Mouse (Mus musculus) cerebellum, adult 18-20 months (tissue): ENCODE measurements at regions not wholly inside any gene's neighbourhood (a gene's known extent, or its start where the extent isn't known, plus 50 kb on each side); places are given as distances from the start of the nearest gene placed in this dataset.

Source experiments
- DNase-seq, 2 experiments: peaks; one replicate each; pipeline ENCODE4 v3.0.0; 2021

DNA sequence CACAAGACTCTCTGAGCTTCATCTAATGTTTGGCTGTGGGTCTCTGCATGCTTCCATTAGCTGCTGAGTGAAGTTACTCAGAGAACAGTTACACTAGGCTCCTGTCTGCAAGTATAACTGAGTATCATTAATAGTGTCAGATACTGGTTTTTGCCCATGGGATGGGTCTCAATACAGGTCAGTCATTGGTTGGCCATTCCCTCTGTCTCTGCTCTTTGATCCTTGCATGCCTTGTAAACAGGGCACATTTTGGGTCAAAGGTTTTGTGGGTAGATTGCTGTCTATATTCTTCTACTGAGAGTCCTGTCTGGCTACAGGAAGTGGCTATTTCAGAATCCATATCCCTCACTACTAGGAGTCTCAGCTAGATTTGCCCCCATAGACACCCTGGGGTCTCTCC, 2864.7 kb upstream of the Lrrc6 start:
- no peak for DNase-seq

DNA sequence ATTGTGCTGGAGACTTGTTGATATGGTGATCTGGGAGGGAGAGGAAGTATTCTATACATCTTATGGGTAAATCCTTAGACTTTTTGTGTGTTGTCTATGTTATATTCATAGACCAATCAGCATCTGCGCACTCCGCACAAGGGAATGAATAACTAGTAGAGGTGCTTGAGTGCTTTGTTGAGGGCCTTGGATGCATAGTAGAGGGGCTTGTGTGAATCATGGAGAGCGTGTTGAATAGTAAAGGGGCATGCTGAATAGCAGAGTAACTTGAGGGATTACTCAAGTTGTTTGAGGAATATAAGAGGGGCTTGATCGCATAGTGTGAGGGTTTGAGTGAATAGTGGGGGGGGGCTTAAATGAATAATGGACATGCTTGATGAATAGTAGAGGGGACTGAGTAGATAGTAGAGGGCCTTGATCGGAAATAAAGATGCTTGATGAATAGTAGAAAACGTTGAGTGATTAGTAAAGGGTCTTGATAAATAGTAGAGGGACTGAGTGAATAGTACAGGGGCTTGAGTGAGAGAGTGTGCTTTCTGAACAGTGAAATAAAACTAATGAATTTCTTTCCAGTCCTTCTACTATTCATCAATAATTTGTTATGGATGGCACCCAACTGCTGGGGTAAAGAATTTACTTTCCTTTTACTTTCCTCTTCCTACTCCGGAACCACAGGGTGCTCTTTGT, 2849.5 kb upstream of the Lrrc6 start:
- DNase-seq = no peak

DNA sequence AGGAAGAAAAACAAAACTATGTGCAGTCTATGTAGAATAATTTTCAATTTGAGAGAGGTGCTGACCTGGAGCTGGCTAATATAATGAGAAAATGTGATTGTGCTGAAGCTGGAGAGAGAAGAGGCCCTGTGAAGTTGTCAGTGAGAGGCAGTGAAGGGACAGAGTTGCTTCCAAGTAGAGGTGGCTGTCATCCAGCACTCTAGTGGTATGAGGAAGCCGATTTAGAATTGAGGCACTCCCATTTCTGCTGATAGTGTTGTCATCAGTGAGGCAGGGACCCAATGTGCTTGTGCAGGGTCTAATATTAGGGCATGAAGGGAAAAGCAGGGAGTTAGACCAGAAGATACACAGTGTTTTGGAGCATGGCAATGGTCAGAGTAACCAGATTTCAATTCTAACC, 2845.4 kb upstream of the Lrrc6 start:
- DNase-seq = no peak

DNA sequence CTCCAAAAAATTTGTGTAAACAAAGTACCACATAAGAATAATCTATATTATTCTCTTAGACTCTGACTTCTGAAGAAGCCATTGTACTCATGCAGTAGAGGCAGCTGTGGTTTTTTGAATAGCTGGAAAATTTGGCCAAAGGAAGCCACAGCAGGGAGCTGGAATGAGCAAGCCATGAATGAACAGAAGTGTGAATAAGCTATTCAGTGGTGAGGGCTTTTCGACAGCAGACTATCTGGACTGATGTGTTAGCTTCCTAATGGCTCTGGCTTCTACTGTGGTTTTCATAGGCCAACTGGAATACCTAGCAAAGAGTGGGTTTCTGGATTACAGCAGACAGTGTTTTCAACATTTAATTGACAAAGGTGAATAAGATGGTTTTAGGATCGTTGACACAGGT, 2842.0 kb upstream of the Lrrc6 start:
- no peak for DNase-seq

DNA sequence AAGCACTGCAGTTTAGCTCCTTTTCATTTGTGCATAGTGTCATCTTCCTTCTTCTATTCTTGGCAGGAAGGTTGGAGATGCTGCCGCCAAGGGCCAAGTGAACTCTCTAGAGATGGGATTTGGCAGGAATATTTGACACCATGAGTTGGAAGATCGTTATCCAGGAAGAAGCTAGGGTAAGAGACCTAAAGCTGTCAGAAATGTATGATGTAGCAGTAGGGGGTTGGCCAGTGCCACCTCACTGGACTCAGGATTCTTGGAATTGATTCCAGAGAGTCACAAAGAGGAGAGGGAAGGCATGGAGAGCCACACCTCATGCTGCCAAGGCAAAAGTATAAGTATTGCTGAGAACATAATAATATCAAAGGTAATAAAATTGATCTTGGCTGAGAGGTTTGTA, 2835.8 kb upstream of the Lrrc6 start:
- no peak for DNase-seq

DNA sequence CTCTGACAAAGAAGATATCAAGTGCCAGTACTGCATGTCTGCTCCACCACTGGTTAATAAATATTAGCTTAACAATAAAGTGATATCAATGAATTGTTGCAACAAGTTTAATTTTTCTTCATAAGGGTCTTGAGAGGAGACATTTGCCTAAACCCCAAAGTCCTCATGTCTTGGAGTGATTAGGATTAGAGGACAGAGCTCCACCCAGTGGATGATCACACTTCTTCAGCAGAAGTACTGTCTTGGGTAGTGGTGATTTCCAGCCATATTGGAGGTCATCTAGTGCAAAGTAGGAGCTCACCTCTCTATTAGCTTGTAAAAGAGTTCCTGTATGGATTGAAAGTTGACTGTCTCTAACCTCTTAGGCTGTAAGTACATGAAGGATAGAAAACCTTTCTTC, 2825.8 kb upstream of the Lrrc6 start:
- DNase-seq = no peak

DNA sequence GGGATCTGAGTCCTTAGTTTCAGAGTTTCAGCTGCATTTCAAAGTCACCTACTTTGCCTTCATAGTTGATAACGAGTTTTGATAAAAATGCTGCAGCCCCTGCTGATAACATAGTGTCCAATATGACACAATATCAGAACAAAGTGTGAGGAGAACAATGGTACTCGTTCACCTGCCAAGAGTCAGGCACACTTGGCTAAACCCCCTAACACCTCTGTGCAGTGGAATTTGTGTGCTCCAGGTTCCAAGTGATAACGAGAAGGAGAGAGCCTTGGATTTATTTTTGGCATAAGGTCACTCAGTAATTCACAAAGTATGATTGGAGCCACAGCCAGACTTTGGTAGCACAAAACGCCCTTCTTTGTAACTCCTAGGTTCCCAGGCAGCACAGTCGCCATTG, 2802.4 kb upstream of the Lrrc6 start:
- DNase-seq = no peak

DNA sequence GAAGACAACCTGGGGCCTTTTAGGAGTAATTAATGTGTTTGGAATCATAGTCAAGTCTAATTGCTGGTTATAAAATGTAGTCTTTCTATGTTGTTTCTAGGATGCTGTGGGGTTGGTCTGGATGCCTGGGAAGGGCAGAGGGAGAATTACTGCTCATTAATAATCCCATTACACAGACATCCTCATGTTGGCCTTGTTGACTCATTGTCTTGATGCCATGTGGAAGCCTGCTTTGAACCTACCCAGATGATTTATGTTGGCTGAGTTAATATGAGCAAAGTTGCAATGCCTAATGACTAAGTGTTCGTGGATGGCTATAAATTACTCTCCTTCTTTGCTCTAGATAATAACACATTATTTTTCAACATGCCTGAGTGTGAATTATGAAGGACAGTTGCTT, 2790.6 kb upstream of the Lrrc6 start:
- DNase-seq = no peak

DNA sequence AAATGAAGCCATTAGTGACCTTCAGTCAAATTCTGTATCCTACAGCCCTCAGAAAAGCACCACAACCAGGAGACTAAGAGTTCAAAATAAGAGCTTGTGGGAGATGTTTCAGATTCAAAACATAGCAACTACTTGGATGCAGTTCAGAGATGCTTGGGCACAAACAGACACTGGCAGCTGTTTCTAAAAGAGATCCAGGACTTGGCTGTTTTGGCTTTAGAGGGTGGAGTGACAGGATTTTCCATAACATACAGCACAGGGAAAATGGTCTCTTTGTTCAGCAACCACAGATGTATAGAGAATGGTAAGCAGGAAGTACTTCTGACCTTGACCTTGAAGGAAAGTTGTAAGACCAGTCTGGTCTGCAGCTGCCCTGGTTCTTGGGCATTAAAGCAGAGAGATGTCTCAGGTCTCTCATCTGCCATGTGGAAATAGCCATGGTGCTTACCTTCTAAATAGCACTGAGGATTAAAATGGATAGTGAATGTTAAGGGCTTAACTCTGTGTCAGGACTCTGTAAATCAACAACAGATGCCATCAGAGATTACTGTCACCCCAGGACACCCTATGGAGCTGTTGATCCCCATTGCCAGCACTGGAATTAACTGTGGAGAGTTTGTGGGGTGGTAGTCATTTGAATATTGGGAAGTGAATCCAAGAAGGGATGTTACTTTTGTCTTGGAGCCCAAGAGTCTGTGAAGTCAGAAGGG, 2775.0 kb upstream of the Lrrc6 start:
- DNase-seq = no peak

DNA sequence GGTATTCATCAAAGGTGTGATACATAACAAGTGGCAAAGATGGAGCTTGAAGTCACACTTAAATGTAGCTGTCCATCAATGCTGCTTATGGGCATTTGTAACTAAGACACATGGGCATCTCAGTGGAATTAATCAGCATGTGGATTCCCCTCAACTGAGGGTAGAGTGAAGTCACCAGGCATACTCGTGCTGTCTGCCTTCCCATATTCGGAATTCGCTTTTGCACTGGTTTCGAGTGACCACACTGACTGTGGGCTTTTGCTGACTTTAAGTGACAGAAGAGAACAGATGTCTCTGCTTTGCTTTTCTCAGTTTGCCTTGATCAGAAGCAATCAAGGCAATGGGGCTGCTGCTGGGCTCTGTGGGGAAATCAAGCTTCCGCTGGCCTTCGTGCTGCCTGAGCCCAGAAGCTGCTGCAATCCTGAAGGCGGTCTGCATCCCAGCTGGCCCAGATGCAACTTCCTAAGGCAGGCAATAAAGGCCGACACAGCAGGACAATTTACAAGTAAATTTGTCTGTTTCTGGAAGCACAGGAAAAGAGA, 2773.6 kb upstream of the Lrrc6 start:
- DNase-seq = no peak

DNA sequence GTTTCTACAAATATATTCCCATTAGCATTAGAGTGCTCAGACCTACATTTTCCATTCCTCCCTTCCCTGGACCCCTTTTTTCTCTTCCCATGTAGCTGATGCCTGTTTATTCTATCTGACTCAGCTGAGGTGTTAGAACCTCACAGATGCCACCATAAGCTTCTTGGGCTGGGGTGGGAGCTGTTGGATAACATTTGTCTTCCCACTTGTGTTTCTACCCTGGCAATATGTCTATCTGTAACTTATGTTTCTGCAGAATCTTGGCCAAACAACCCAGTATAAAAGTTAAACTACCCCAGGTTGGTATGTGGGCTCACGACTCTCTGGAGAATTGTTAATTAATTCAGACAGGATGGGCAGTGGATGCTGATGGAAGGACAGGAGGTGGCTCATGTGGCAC, 2772.8 kb upstream of the Lrrc6 start:
- DNase-seq = no peak

DNA sequence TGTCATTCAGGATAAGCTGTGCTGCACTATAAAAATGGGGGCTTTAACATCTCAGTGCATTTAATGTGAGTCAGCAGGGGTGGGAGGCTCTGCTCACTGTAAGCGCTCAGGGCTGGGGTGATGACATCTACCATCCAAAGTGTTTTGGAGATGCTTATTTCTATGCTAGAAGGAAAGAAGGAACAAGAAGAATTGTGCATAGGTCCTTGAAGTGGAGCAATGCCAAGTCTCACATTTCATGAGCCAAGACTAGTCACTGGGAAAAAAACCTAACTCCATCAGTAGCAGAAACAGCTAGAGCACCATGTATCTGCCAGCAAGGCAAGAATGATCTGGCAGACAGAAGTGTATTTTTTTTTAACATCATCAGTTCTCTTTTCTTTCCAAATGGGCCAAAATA, 2761.2 kb upstream of the Lrrc6 start:
- DNase-seq = no peak

DNA sequence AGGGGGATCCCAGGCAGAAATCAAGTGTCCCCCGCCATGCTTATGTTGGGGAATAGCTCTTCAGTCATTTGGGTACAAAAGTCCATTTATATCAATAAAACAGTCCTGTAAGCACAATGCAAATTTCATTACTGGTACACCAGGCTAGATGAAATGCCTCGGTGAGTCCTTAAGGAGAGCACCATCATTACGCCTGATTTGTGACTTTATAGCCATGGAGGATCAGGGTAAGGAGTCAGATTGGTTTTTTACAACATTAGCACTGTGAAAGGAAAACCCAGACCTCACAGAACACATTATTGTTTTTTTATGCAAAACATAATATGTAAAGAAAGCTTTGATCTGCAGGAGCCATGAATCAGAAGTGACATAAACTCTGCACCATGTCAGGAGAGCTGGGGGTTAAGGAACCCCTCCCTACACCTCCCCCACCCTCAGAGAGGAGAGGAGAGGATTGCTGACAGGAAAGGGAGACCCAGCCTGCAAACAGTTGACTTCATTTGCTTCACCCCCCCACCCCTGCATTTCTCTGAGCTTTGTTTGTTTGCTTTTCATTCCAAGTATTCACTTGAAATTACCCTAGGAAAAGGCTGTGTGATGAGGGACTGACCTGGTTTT, 2756.6 kb upstream of the Lrrc6 start:
- DNase-seq = no peak

DNA sequence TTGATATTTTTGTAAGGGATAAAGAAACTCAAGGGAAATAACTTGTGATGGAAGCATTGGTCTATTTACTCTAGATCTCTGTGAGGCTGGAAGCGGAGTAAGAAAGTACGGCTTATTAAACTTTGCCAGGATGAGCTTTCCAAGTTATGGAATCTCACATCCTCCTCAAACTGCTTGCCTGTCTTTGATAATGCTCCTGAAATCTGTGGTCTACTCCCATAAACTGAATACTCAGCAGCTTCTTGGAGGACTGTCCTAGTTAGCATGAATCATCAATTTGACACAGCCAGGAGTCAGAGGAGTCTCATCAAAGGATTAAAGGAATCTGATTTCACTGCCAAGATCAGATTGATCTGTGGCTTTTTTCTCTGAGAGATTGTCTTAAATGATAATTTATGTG, 2753.0 kb upstream of the Lrrc6 start:
- no peak for DNase-seq

DNA sequence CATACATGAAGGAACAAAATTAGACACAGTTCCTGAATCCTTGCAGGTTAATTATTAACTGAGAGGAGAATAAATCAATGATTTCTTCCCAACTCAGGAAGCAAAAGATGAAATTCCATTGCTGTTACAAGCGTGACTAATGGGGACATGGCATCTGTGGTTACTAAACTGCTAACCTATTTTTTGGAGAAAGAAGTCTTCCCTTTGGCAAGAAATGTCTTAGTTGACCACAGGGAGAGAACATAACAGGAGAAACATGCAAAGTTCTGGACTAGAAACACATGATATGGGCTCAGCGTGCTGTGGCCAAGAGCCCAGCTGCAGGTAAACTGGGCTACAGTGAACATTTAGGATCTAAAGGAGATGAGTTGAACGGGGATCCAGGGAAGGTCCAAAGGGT, 2751.4 kb upstream of the Lrrc6 start:
- DNase-seq = no peak

DNA sequence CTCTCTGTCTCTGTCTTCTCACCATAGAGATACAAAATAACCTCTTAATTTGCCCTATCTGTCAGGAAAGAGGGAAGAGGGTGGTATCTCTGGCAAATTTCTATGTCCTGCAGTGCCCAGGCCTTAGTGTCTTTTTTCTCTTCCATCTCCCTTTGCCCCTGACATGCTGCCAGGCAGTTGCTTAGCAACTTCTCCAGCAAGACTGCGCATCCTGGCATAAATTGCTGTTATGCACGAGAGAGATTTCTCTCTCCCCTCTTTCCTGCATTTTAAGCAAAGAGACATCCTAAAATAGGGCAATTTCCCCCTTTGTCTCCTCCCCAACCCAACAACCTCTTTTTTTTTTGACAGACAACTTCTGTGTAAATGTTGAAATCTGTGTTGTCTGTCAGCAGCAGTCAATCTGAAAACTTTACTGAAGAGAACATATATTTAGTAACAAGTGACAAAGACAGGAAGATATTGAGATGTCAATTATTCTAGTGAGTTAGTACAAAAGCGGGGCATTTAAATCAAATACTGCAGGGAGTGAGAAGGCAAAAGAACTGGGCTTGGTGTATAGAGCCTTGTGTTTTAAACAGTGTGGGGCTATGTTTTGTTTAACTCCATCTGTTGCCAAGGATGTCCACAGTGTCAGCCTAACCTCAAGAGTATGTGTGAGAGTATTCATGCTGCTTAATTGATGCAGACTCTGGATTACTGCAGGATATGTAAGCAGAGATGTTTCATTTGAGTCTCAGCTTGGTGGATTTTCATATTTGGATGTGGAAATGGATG, 2745.7 kb upstream of the Lrrc6 start:
- no peak for DNase-seq

DNA sequence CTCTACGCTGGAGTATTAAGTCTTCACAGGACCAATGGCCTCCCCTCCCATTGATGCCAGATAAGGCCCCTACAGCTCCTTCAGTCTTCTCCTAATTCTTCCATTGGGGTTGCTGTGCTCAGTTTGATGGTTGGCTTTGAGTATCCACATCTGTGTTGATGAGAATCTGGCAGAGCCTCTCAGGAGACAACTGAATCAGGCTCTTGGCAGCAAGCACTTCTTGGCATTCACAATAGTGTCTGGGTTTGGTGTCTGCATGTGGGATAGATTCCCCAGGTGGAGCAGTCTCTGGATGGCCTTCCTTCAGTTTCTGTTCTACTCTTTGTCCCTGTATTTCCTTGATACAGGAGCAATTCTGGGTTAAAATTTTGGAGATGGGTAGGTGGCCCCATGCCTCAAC, 2734.6 kb upstream of the Lrrc6 start:
- DNase-seq = no peak

DNA sequence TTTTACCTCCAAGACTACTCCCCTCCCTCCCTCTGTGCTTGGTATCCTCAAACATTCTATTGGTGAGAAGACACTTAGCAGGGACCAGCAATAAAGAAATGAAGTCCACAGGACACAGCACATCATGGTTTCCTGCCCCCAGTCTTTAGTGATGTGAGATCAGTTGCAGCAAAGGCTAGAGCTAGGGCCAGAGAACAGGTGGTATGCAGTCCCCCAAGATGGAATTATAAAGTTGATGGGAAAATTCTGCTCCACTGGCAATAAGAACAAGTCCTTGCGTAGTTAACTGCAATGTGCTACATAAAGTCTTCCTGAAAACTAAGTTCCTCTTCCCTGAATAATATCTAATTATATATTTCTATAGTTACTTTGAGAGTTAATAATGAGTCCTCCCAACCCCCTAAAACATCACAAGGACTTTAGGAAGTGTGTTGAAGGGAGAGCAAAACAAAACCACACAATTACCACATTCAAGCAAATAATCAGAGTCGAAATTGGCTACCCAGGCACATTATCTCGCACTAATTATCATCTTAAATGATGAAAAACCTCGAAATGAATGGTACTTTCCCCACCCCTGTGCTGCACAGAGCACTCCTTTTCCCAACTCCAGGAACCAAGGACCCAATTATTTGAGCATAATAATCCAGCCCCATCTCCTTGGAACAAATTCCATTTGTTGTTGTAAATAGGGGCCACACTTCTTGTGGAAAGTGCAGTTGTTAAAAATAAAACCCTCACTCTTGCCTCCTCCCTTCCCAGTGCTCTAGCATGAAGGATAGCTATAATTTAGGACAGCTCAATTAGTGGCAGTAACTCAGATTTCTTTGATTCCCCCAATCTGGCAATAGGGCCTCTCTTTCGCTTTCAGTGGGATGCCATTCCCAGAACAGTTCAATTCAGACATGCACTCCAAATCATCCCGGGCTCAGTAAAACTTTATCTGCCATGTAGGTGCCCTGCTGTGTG, 2724.2 kb upstream of the Lrrc6 start:
- DNase-seq = no peak

DNA sequence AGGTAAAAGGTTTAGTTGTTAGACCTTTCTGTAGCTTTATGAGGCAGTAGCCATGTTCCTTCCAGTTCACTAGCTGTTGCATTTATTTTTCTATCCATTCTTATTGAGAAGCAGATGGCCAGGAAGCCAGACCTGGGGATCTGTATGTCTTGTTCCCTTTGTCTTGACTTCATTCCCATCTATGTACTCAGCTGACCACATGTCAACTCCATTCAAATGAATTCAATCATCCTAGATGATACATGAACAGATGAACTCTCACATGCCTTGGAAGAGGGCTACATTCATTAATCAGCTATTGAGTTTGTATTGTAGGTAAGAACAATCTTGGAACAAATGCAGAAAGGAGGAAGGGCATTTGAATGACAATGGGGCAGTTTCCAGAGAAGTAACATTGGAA, 2722.7 kb upstream of the Lrrc6 start:
- DNase-seq = no peak

DNA sequence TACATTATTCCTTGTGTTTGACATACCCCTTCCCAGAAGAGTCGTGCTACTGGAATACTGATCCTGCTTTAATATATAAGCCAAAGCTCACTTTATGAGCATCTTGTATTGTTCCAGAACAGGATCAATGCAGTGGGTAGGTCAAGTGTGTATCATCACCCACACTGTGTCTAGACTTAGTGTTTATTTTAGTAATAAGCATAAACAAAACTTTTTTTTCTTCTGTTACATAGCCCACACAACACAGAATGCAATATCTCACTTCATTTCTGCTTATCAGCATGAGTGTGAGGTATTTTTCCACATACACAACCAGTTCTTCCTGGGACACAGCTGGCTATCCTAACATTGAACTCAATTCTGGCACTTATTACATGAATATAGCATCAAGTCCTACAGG, 2721.7 kb upstream of the Lrrc6 start:
- no peak for DNase-seq
